Mouse (Mus musculus): ENCODE results near the gene Scrn3. TPM values are rescaled to one million over a fixed set of nuclear protein-coding genes. Genes with fewer than 3 reads are reported as not detected.

Gene Scrn3
- polyA plus RNA-seq, 1 experiment from 2014 or later, result 19.2 TPM

GRCm38 (mm10) chr2:73279271-73280038, 32.9 kb upstream of the Scrn3 start:
- Histone ChIP-seq H3K27ac (ENCODE audit: low read length) (no peak overlapping the region), H3K4me3 (ENCODE audit: low read length) (peak overlapping the region; percentile 34), H3K4me2 (ENCODE audit: low read depth, low read length) (peak overlapping the region; percentile 50), H3K4me1 (ENCODE audit: control insufficient read depth, insufficient read depth, low read length) (peaks cover 26% of the 10 kb centered on the region), H3K9me3 (replicated peaks; ENCODE audit: control insufficient read depth, low read length) (no peaks in the 10 kb centered on the region), H3K36me3 (ENCODE audit: control insufficient read depth, insufficient read depth) (no peaks in the 10 kb centered on the region), H3K27me3 (ENCODE audit: control insufficient read depth, insufficient read depth, low read length) (peaks cover 45% of the 10 kb centered on the region), H3K9ac (ENCODE audit: low read length) (no peak overlapping the region)
- 3% methylated on average over 31 of the region's 31 CpGs for WGBS
- no peak for ATAC-seq (replicated peaks; ENCODE audit: extremely low read depth, insufficient read depth, low FRiP score)

- ATAC-seq (replicated peaks; ENCODE audit: extremely low read depth, insufficient read depth, low FRiP score), result no peak
- H3K4me3 ChIP-seq (ENCODE audit: low read length), result peak overlapping the region; percentile 37
- WGBS, result 6% methylated on average over 33 of the region's 33 CpGs
Observed at GRCm38 (mm10) chr2:73280356-73281047, 31.9 kb upstream of the Scrn3 start.

GRCm38 (mm10) chr2:73281048-73281661, 31.2 kb upstream of the Scrn3 start:
- no peaks in the 10 kb centered on the region for H3K36me3 ChIP-seq (ENCODE audit: control insufficient read depth, insufficient read depth)
- H3K9ac ChIP-seq (ENCODE audit: low read length), result no peak overlapping the region
- H3K27ac ChIP-seq (ENCODE audit: low read length), result no peak overlapping the region
- peak overlapping the region; percentile 24 for H3K4me2 ChIP-seq (ENCODE audit: low read depth, low read length)
- ATAC-seq (replicated peaks; ENCODE audit: extremely low read depth, insufficient read depth, low FRiP score), result no peak
- peaks cover 44% of the 10 kb centered on the region for H3K27me3 ChIP-seq (ENCODE audit: control insufficient read depth, insufficient read depth, low read length)
- WGBS, result 24% methylated on average over 22 of the region's 22 CpGs
- peaks cover 26% of the 10 kb centered on the region for H3K4me1 ChIP-seq (ENCODE audit: control insufficient read depth, insufficient read depth, low read length)
- H3K4me3 ChIP-seq (ENCODE audit: low read length), result peak overlapping the region; percentile 37
- H3K9me3 ChIP-seq (replicated peaks; ENCODE audit: control insufficient read depth, low read length), result no peaks in the 10 kb centered on the region

More at GRCm38 (mm10) chr2:73280356-73281047, 31.9 kb upstream of the Scrn3 start:
- Histone ChIP-seq H3K4me1 (ENCODE audit: control insufficient read depth, insufficient read depth, low read length) (peaks cover 26% of the 10 kb centered on the region), H3K9ac (ENCODE audit: low read length) (no peak overlapping the region), H3K4me2 (ENCODE audit: low read depth, low read length) (peak overlapping the region; percentile 24), H3K27ac (ENCODE audit: low read length) (no peak overlapping the region), H3K27me3 (ENCODE audit: control insufficient read depth, insufficient read depth, low read length) (peaks cover 45% of the 10 kb centered on the region), H3K36me3 (ENCODE audit: control insufficient read depth, insufficient read depth) (no peaks in the 10 kb centered on the region), H3K9me3 (replicated peaks; ENCODE audit: control insufficient read depth, low read length) (no peaks in the 10 kb centered on the region)

- Histone ChIP-seq H3K4me3 (ENCODE audit: low read length) (no peak overlapping the region), H3K9me3 (replicated peaks; ENCODE audit: control insufficient read depth, low read length) (no peaks in the 10 kb centered on the region), H3K9ac (ENCODE audit: low read length) (no peak overlapping the region), H3K27me3 (ENCODE audit: control insufficient read depth, insufficient read depth, low read length) (peaks cover 44% of the 10 kb centered on the region), H3K27ac (ENCODE audit: low read length) (no peak overlapping the region), H3K4me2 (ENCODE audit: low read depth, low read length) (no peak overlapping the region), H3K4me1 (ENCODE audit: control insufficient read depth, insufficient read depth, low read length) (peaks cover 26% of the 10 kb centered on the region), H3K36me3 (ENCODE audit: control insufficient read depth, insufficient read depth) (no peaks in the 10 kb centered on the region)
- ATAC-seq (replicated peaks; ENCODE audit: extremely low read depth, insufficient read depth, low FRiP score), result no peak
- 23% methylated on average over 7 of the region's 7 CpGs for WGBS
Observed at GRCm38 (mm10) chr2:73281707-73282106, 30.7 kb upstream of the Scrn3 start.

GRCm38 (mm10) chr2:73285630-73286029, 26.8 kb upstream of the Scrn3 start:
- H3K9ac ChIP-seq (ENCODE audit: low read length), result no peak overlapping the region
- 10% methylated on average over 2 of the region's 2 CpGs for WGBS
- H3K4me2 ChIP-seq (ENCODE audit: low read depth, low read length), result no peak overlapping the region
- H3K4me3 ChIP-seq (ENCODE audit: low read length), result no peak overlapping the region
- H3K9me3 ChIP-seq (replicated peaks; ENCODE audit: control insufficient read depth, low read length), result no peaks in the 10 kb centered on the region
- no peak overlapping the region for H3K27ac ChIP-seq (ENCODE audit: low read length)
- no peak for ATAC-seq (replicated peaks; ENCODE audit: extremely low read depth, insufficient read depth, low FRiP score)
- H3K27me3 ChIP-seq (ENCODE audit: control insufficient read depth, insufficient read depth, low read length), result peaks cover 15% of the 10 kb centered on the region
- H3K4me1 ChIP-seq (ENCODE audit: control insufficient read depth, insufficient read depth, low read length), result peaks cover 7% of the 10 kb centered on the region
- H3K36me3 ChIP-seq (ENCODE audit: control insufficient read depth, insufficient read depth), result no peaks in the 10 kb centered on the region

- Histone ChIP-seq H3K4me1 (ENCODE audit: control insufficient read depth, insufficient read depth, low read length) (no peaks in the 10 kb centered on the region), H3K4me2 (ENCODE audit: low read depth, low read length) (no peak overlapping the region), H3K9me3 (replicated peaks; ENCODE audit: control insufficient read depth, low read length) (no peaks in the 10 kb centered on the region), H3K27me3 (ENCODE audit: control insufficient read depth, insufficient read depth, low read length) (no peaks in the 10 kb centered on the region), H3K9ac (ENCODE audit: low read length) (no peak overlapping the region), H3K27ac (ENCODE audit: low read length) (no peak overlapping the region), H3K4me3 (ENCODE audit: low read length) (no peak overlapping the region), H3K36me3 (ENCODE audit: control insufficient read depth, insufficient read depth) (peaks cover 4% of the 10 kb centered on the region; the same call in 1 of the 2 replicates)
- 72% methylated on average over 4 of the region's 4 CpGs for WGBS
- no peak for ATAC-seq (replicated peaks; ENCODE audit: extremely low read depth, insufficient read depth, low FRiP score)
Observed at GRCm38 (mm10) chr2:73291130-73291529, 21.3 kb upstream of the Scrn3 start.

GRCm38 (mm10) chr2:73295023-73295422, 17.4 kb upstream of the Scrn3 start:
- peaks cover 4% of the 10 kb centered on the region; the same call in 1 of the 2 replicates for H3K36me3 ChIP-seq (ENCODE audit: control insufficient read depth, insufficient read depth)
- no peaks in the 10 kb centered on the region for H3K4me1 ChIP-seq (ENCODE audit: control insufficient read depth, insufficient read depth, low read length)
- ATAC-seq (replicated peaks; ENCODE audit: extremely low read depth, insufficient read depth, low FRiP score), result no peak
- H3K9me3 ChIP-seq (replicated peaks; ENCODE audit: control insufficient read depth, low read length), result no peaks in the 10 kb centered on the region
- no peaks in the 10 kb centered on the region for H3K27me3 ChIP-seq (ENCODE audit: control insufficient read depth, insufficient read depth, low read length)
- H3K4me3 ChIP-seq (ENCODE audit: low read length), result no peak overlapping the region
- no peak overlapping the region for H3K9ac ChIP-seq (ENCODE audit: low read length)
- H3K4me2 ChIP-seq (ENCODE audit: low read depth, low read length), result no peak overlapping the region
- WGBS, result 62% methylated on average over 7 of the region's 7 CpGs
- H3K27ac ChIP-seq (ENCODE audit: low read length), result no peak overlapping the region

- Histone ChIP-seq H3K4me1 (ENCODE audit: control insufficient read depth, insufficient read depth, low read length) (no peaks in the 10 kb centered on the region), H3K4me3 (ENCODE audit: low read length) (no peak overlapping the region), H3K4me2 (ENCODE audit: low read depth, low read length) (no peak overlapping the region), H3K9me3 (replicated peaks; ENCODE audit: control insufficient read depth, low read length) (no peaks in the 10 kb centered on the region), H3K27me3 (ENCODE audit: control insufficient read depth, insufficient read depth, low read length) (no peaks in the 10 kb centered on the region), H3K27ac (ENCODE audit: low read length) (no peak overlapping the region), H3K36me3 (ENCODE audit: control insufficient read depth, insufficient read depth) (peaks cover 18% of the 10 kb centered on the region), H3K9ac (ENCODE audit: low read length) (no peak overlapping the region)
- ATAC-seq (replicated peaks; ENCODE audit: extremely low read depth, insufficient read depth, low FRiP score), result no peak
- WGBS, result 80% methylated on average over 7 of the region's 7 CpGs
Observed at GRCm38 (mm10) chr2:73298154-73298553, 14.2 kb upstream of the Scrn3 start.

GRCm38 (mm10) chr2:73298841-73299240, 13.6 kb upstream of the Scrn3 start:
- peaks cover 20% of the 10 kb centered on the region for H3K36me3 ChIP-seq (ENCODE audit: control insufficient read depth, insufficient read depth)
- H3K9ac ChIP-seq (ENCODE audit: low read length), result no peak overlapping the region
- H3K4me2 ChIP-seq (ENCODE audit: low read depth, low read length), result no peak overlapping the region
- WGBS, result 91% methylated on average over 3 of the region's 3 CpGs
- H3K9me3 ChIP-seq (replicated peaks; ENCODE audit: control insufficient read depth, low read length), result no peaks in the 10 kb centered on the region
- ATAC-seq (replicated peaks; ENCODE audit: extremely low read depth, insufficient read depth, low FRiP score), result no peak
- H3K4me3 ChIP-seq (ENCODE audit: low read length), result no peak overlapping the region
- no peaks in the 10 kb centered on the region for H3K27me3 ChIP-seq (ENCODE audit: control insufficient read depth, insufficient read depth, low read length)
- no peak overlapping the region for H3K27ac ChIP-seq (ENCODE audit: low read length)
- no peaks in the 10 kb centered on the region for H3K4me1 ChIP-seq (ENCODE audit: control insufficient read depth, insufficient read depth, low read length)

Data from heart, embryonic 16.5 days (tissue).